Mouse (Mus musculus) liver, embryonic 16.5 days (tissue): Measurements from ENCODE around the gene Stk24. TPM values are rescaled to one million over a fixed set of nuclear protein-coding genes. Genes with fewer than 3 reads are reported as not detected.
A peak's percentile ranks its signal among the peaks of the same experiment; 100 is the strongest.

Experiments
- ATAC-seq: fragments of 200-750 bp; cut with Nextera tagmentation; 2 replicates; pipeline ENCODE4 v1.8.0; 2017; ENCODE audit warnings: low read depth, mild to moderate bottlenecking, moderate number of reproducible peaks, moderate library complexity
- H3K27ac ChIP-seq: fragments of 300-500 bp; sonication (generic); 2 replicates; pipeline ENCODE4 v1.5.1; 2014; ENCODE audit warnings: mild to moderate bottlenecking, low read length
- H3K27me3 ChIP-seq: fragments of 300-500 bp; sonication (generic); 2 replicates; pipeline ENCODE4 v1.6.1; 2014; ENCODE audit warnings: low read depth, low read length, mixed read lengths; ENCODE audit not compliant: control insufficient read depth, insufficient read depth
- H3K36me3 ChIP-seq: fragments of 300-500 bp; sonication (generic); 2 replicates; pipeline ENCODE4 v1.6.1; 2014; ENCODE audit warnings: mild to moderate bottlenecking; ENCODE audit not compliant: control insufficient read depth, insufficient read depth
- H3K4me1 ChIP-seq: fragments of 300-500 bp; sonication (generic); 2 replicates; pipeline ENCODE4 v1.6.1; 2014; ENCODE audit warnings: low read depth, low read length, mixed read lengths; ENCODE audit not compliant: control insufficient read depth
- H3K4me2 ChIP-seq: fragments of 300-500 bp; sonication (generic); 2 replicates; pipeline ENCODE4 v1.6.1; 2014; ENCODE audit warnings: low read depth, low read length, mixed read lengths
- H3K4me3 ChIP-seq: fragments of 300-500 bp; sonication (generic); 2 replicates; pipeline ENCODE4 v1.5.1; 2014; ENCODE audit warnings: low read depth, mild to moderate bottlenecking, low read length
- H3K9ac ChIP-seq: fragments of 300-500 bp; sonication (generic); 2 replicates; pipeline ENCODE4 v1.6.1; 2014; ENCODE audit warnings: low read depth, low read length
- H3K9me3 ChIP-seq: fragments of 300-500 bp; sonication (generic); replicated peaks from 2 replicates; pipeline ENCODE4 v1.6.1; 2016; ENCODE audit warnings: low read length; ENCODE audit not compliant: control insufficient read depth
- WGBS: fragments of 180-500 bp; shearing (Covaris S2); extraction: QIAGEN DNeasy Blood & Tissue Kit; methylation state at CpG from one replicate; pipeline ENCODE4 v1.1.7; 2014; ENCODE audit not compliant: insufficient replicate concordance; 5-methylcytosine and 5-hydroxymethylcytosine counted together
- polyA plus RNA-seq: library from polyadenylated mRNA; unstranded; fragments of >200 nt; fragmentation: Nextera tagmentation; extraction: Ambion mirVana; gene quantifications from 2 replicates; pipeline ENCODE4 v1.2.1, GENCODE M21; 2015

The Stk24 gene
- polyA plus RNA-seq, 1 experiment from 2014 or later: 26.1 TPM

GRCm38 (mm10) chr14:121281336-121281710 is 98.5 kb downstream of the Stk24 start:
- Histone ChIP-seq H3K4me2 (no peak overlapping the region), H3K9ac (no peak overlapping the region), H3K4me3 (no peak overlapping the region), H3K27me3 (no peaks in the 10 kb centered on the region), H3K36me3 (peaks cover 27% of the 10 kb centered on the region), H3K4me1 (no peaks in the 10 kb centered on the region), H3K9me3 (no peaks in the 10 kb centered on the region), H3K27ac (no peak overlapping the region)
- no peak for ATAC-seq

GRCm38 (mm10) chr14:121280601-121281335 is 99.0 kb downstream of the Stk24 start:
- H3K27ac ChIP-seq: no peak overlapping the region
- peaks cover 22% of the 10 kb centered on the region for H3K36me3 ChIP-seq
- ATAC-seq: no peak
- H3K4me1 ChIP-seq: no peaks in the 10 kb centered on the region
- H3K9me3 ChIP-seq: no peaks in the 10 kb centered on the region
- H3K4me3 ChIP-seq: no peak overlapping the region
- no peaks in the 10 kb centered on the region for H3K27me3 ChIP-seq
- H3K9ac ChIP-seq: no peak overlapping the region
- H3K4me2 ChIP-seq: no peak overlapping the region
- WGBS: 67% methylated on average over 16 of the region's 16 CpGs

GRCm38 (mm10) chr14:121279106-121279505 is 100.7 kb downstream of the Stk24 start:
- no peak overlapping the region for H3K4me3 ChIP-seq
- H3K9ac ChIP-seq: no peak overlapping the region
- H3K27me3 ChIP-seq: no peaks in the 10 kb centered on the region
- peaks cover 10% of the 10 kb centered on the region for H3K36me3 ChIP-seq
- H3K27ac ChIP-seq: no peak overlapping the region
- no peaks in the 10 kb centered on the region for H3K4me1 ChIP-seq
- no peaks in the 10 kb centered on the region for H3K9me3 ChIP-seq
- no peak overlapping the region for H3K4me2 ChIP-seq
- 23% methylated on average over 6 of the region's 6 CpGs for WGBS
- peak; percentile 50 for ATAC-seq

- no peak for ATAC-seq
- Histone ChIP-seq H3K4me2 (no peak overlapping the region), H3K27me3 (no peaks in the 10 kb centered on the region), H3K9me3 (no peaks in the 10 kb centered on the region), H3K27ac (no peak overlapping the region), H3K4me3 (no peak overlapping the region), H3K9ac (no peak overlapping the region), H3K4me1 (no peaks in the 10 kb centered on the region), H3K36me3 (no peaks in the 10 kb centered on the region)
- 67% methylated on average over 10 of the region's 10 CpGs for WGBS
These were observed 103.8 kb downstream of the Stk24 start for GRCm38 (mm10) chr14:121276016-121276415.

- Histone ChIP-seq H3K9me3 (no peaks in the 10 kb centered on the region), H3K9ac (no peak overlapping the region), H3K36me3 (no peaks in the 10 kb centered on the region), H3K4me3 (no peak overlapping the region), H3K4me1 (no peaks in the 10 kb centered on the region), H3K27ac (no peak overlapping the region), H3K27me3 (no peaks in the 10 kb centered on the region), H3K4me2 (no peak overlapping the region)
- 65% methylated on average over 12 of the region's 12 CpGs for WGBS
- ATAC-seq: no peak
These were observed 104.8 kb downstream of the Stk24 start for GRCm38 (mm10) chr14:121274985-121275384.

GRCm38 (mm10) chr14:121270490-121270889 is 109.3 kb downstream of the Stk24 start:
- H3K4me2 ChIP-seq: no peak overlapping the region
- H3K9ac ChIP-seq: no peak overlapping the region
- no peak overlapping the region for H3K4me3 ChIP-seq
- H3K27me3 ChIP-seq: no peaks in the 10 kb centered on the region
- ATAC-seq: no peak
- no peak overlapping the region for H3K27ac ChIP-seq
- no peaks in the 10 kb centered on the region for H3K36me3 ChIP-seq
- no peaks in the 10 kb centered on the region for H3K9me3 ChIP-seq
- H3K4me1 ChIP-seq: no peaks in the 10 kb centered on the region
- WGBS: 55% methylated on average over 6 of the region's 6 CpGs

GRCm38 (mm10) chr14:121267801-121268200 is 112.0 kb downstream of the Stk24 start:
- no peak overlapping the region for H3K4me3 ChIP-seq
- no peaks in the 10 kb centered on the region for H3K36me3 ChIP-seq
- 74% methylated on average over 8 of the region's 8 CpGs for WGBS
- H3K9me3 ChIP-seq: no peaks in the 10 kb centered on the region
- no peaks in the 10 kb centered on the region for H3K4me1 ChIP-seq
- no peak overlapping the region for H3K9ac ChIP-seq
- H3K27me3 ChIP-seq: no peaks in the 10 kb centered on the region
- no peak for ATAC-seq
- H3K4me2 ChIP-seq: no peak overlapping the region
- no peak overlapping the region for H3K27ac ChIP-seq

GRCm38 (mm10) chr14:121264453-121264852 is 115.4 kb downstream of the Stk24 start:
- no peaks in the 10 kb centered on the region for H3K27me3 ChIP-seq
- no peak overlapping the region for H3K9ac ChIP-seq
- WGBS: 65% methylated on average over 6 of the region's 6 CpGs
- no peak overlapping the region for H3K4me2 ChIP-seq
- no peaks in the 10 kb centered on the region for H3K36me3 ChIP-seq
- H3K4me1 ChIP-seq: no peaks in the 10 kb centered on the region; the same call in 1 of the 2 replicates
- ATAC-seq: no peak
- no peaks in the 10 kb centered on the region for H3K9me3 ChIP-seq
- no peak overlapping the region for H3K27ac ChIP-seq
- no peak overlapping the region for H3K4me3 ChIP-seq

- no peak overlapping the region for H3K9ac ChIP-seq
- H3K27me3 ChIP-seq: no peaks in the 10 kb centered on the region
- 59% methylated on average over 2 of the region's 2 CpGs for WGBS
- H3K36me3 ChIP-seq: no peaks in the 10 kb centered on the region
- no peaks in the 10 kb centered on the region for H3K9me3 ChIP-seq
- no peak for ATAC-seq
- H3K4me1 ChIP-seq: no peaks in the 10 kb centered on the region; the same call in 1 of the 2 replicates
- H3K4me3 ChIP-seq: no peak overlapping the region
- H3K27ac ChIP-seq: no peak overlapping the region
- H3K4me2 ChIP-seq: no peak overlapping the region
These were observed 115.9 kb downstream of the Stk24 start for GRCm38 (mm10) chr14:121263912-121264311.
